Mouse (Mus musculus): ENCODE data around the gene Usp30. TPM values are rescaled to one million over a fixed set of nuclear protein-coding genes. Genes with fewer than 3 reads are reported as not detected.

The Usp30 gene
- total RNA-seq (2012; rRNA removed) (11.9 and 12.8 TPM in 2 replicates), polyA plus RNA-seq (2012; ENCODE audit: insufficient read depth in 1 of 2, insufficient read length in 2 of 2, low read depth in 1 of 2, low replicate concordance in 2 of 2, missing spikeins in 1 of 2) (10 to 100 TPM in 1 of 2 experiments, not detected in 1; 21.1 TPM)

DNA sequence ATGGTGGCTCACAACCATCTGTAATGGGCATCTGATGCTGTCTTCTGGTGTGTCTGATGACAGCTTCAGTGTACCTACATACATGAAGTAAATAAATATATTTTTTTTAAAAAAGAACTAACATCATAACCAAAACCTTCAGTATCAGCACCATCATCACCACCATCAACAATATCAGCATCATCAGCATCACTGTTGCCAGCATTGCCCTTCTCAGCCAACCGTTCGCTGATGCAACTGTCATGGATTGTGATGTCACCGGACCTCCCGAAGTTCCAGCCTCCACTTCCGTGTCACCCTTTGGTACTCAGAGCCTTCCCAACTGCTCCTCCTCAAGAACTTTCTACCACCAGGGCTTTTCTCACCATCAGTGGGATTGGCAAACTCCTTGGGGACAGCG is at the start of gene Usp30:
Usp30 (plus strand) TSS at position 301 of the 400 bp plus-strand sequence.
- Histone ChIP-seq H3K4me1 (ENCODE audit: control insufficient read depth in 1 of 2, insufficient read depth in 2 of 2, low read length in 2 of 2) (no peaks in the 10 kb centered on the region), H3K27me3 (ENCODE audit: control insufficient read depth in 1 of 2, insufficient read depth in 2 of 2, low read length in 2 of 2) (no peaks in the 10 kb centered on the region), H3K36me3 (ENCODE audit: control insufficient read depth in 1 of 2, insufficient read depth in 2 of 2, low read length in 2 of 2) (no peaks in the 10 kb centered on the region), H3K79me2 (ENCODE audit: control insufficient read depth, insufficient read depth, low read length, poor library complexity) (no peaks in the 10 kb centered on the region), H3K4me3 (ENCODE audit: control insufficient read depth in 1 of 2, insufficient read depth in 1 of 2, low read depth in 2 of 2, low read length in 2 of 2) (no peak within 1 kb of the TSS), H3K9ac (ENCODE audit: control insufficient read depth, low read depth, low read length, poor library complexity, severe bottlenecking) (no peak within 1 kb of the TSS), H3K27ac (ENCODE audit: control insufficient read depth, low read depth, low read length) (no peak within 1 kb of the TSS), H3K9me3 (replicated peaks; ENCODE audit: insufficient read depth, low read length) (no peaks in the 10 kb centered on the region)
- no peak for DNase-seq (ENCODE audit: low read depth, low spot score)
- no peak for TF ChIP-seq MAFK (IDR thresholded peaks at IDR 0.05; ENCODE audit: borderline replicate concordance, low read depth, low read length)
- no peak for TF ChIP-seq MAZ (IDR thresholded peaks at IDR 0.05; ENCODE audit: low read depth, low read length)
- TF ChIP-seq MEF2A (IDR thresholded peaks at IDR 0.05; ENCODE audit: extremely low read depth, insufficient replicate concordance, low read depth, low read length, poor library complexity, severe bottlenecking): no peak

DNA sequence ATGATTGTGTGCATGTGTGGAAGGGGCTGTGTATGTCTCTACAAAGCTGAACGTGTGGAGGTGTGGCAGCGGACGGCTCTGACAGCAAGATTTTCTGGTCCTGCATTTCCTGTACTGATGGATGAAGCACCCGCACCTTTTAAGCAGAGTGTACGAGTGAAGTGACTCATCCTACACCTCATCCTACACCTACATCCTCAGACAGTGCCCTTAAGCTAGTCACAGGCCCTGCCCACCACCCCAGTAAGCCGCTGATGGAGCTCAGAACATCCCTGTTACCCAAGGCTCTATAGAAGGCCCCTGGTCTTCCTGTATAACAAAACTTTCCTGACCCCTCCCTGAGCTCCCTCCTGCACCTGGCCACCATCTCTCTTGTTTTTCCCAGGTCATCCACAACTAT is 40.9 kb upstream of the Usp30 start:
- TF ChIP-seq HCFC1 (IDR thresholded peaks at IDR 0.05; ENCODE audit: low read depth, low read length) (no peak), TCF12 (IDR thresholded peaks at IDR 0.05; ENCODE audit: low read depth, low read length) (no peak), ETS1 (IDR thresholded peaks at IDR 0.05; ENCODE audit: low read depth, low read length) (no peak), GABPA (IDR thresholded peaks at IDR 0.05; ENCODE audit: low read depth, low read length) (no peak), MYC (IDR thresholded peaks at IDR 0.05; ENCODE audit: low read depth, low read length) (no peak), ZC3H11A (IDR thresholded peaks at IDR 0.05; ENCODE audit: low read depth, low read length) (no peak), ZMIZ1 (IDR thresholded peaks at IDR 0.05; ENCODE audit: low read depth, low read length) (no peak), MEF2A (IDR thresholded peaks at IDR 0.05; ENCODE audit: extremely low read depth, insufficient replicate concordance, low read depth, low read length, poor library complexity, severe bottlenecking) (no peak), RAD21 (IDR thresholded peaks at IDR 0.05; ENCODE audit: low read depth, low read length) (no peak), POLR2AphosphoS5 (IDR thresholded peaks at IDR 0.05; ENCODE audit: borderline replicate concordance, low read depth, low read length) (no peak)
- Histone ChIP-seq H3K36me3 (ENCODE audit: control insufficient read depth in 1 of 2, insufficient read depth in 2 of 2, low read length in 2 of 2) (no peaks in the 10 kb centered on the region), H3K4me1 (ENCODE audit: control insufficient read depth in 1 of 2, insufficient read depth in 2 of 2, low read length in 2 of 2) (no peaks in the 10 kb centered on the region), H3K4me3 (ENCODE audit: control insufficient read depth in 1 of 2, insufficient read depth in 1 of 2, low read depth in 2 of 2, low read length in 2 of 2) (no peak overlapping the region), H3K27ac (ENCODE audit: control insufficient read depth, low read depth, low read length) (no peak overlapping the region), H3K9me3 (replicated peaks; ENCODE audit: insufficient read depth, low read length) (no peaks in the 10 kb centered on the region), H3K79me2 (ENCODE audit: control insufficient read depth, insufficient read depth, low read length, poor library complexity) (no peaks in the 10 kb centered on the region), H3K9ac (ENCODE audit: control insufficient read depth, low read depth, low read length, poor library complexity, severe bottlenecking) (no peak overlapping the region), H3K27me3 (ENCODE audit: control insufficient read depth in 1 of 2, insufficient read depth in 2 of 2, low read length in 2 of 2) (no peaks in the 10 kb centered on the region)
- no peak for DNase-seq (ENCODE audit: low read depth, low spot score)

DNA sequence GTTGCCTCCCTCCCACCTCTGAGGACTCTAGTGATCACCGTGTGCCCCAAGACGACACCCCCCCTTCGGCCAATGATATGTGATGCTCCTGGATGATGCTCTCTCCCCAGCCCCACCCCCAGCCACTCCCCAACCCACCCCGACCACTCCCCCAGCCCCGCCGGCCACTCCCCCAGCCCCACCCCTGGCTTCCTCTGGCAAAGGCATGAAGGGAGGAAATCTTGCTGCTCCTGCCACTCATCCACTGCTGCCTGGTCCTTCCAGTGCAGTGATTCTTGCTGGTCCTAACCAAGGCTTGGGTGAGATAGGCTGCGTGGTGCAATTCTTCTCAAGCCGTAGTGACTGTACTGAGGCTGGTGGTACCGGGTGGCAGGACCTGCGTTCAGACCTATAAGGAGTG is 40.4 kb upstream of the Usp30 start:
- Histone ChIP-seq H3K36me3 (ENCODE audit: control insufficient read depth in 1 of 2, insufficient read depth in 2 of 2, low read length in 2 of 2) (no peaks in the 10 kb centered on the region), H3K27ac (ENCODE audit: control insufficient read depth, low read depth, low read length) (no peak overlapping the region), H3K79me2 (ENCODE audit: control insufficient read depth, insufficient read depth, low read length, poor library complexity) (no peaks in the 10 kb centered on the region), H3K4me1 (ENCODE audit: control insufficient read depth in 1 of 2, insufficient read depth in 2 of 2, low read length in 2 of 2) (no peaks in the 10 kb centered on the region), H3K27me3 (ENCODE audit: control insufficient read depth in 1 of 2, insufficient read depth in 2 of 2, low read length in 2 of 2) (no peaks in the 10 kb centered on the region), H3K4me3 (ENCODE audit: control insufficient read depth in 1 of 2, insufficient read depth in 1 of 2, low read depth in 2 of 2, low read length in 2 of 2) (no peak overlapping the region), H3K9ac (ENCODE audit: control insufficient read depth, low read depth, low read length, poor library complexity, severe bottlenecking) (no peak overlapping the region), H3K9me3 (replicated peaks; ENCODE audit: insufficient read depth, low read length) (no peaks in the 10 kb centered on the region)
- DNase-seq (ENCODE audit: low read depth, low spot score): no peak
- TF ChIP-seq USF1 (IDR thresholded peaks at IDR 0.05; ENCODE audit: low read depth, low read length) (no peak), POLR2AphosphoS5 (IDR thresholded peaks at IDR 0.05; ENCODE audit: borderline replicate concordance, low read depth, low read length) (no peak), EP300 (IDR thresholded peaks at IDR 0.05; ENCODE audit: low read depth in 1 of 2, low read length in 2 of 2) (no peak), NELFE (IDR thresholded peaks at IDR 0.05; ENCODE audit: low read depth, low read length) (no peak), ETS1 (IDR thresholded peaks at IDR 0.05; ENCODE audit: low read depth, low read length) (no peak), SMC3 (IDR thresholded peaks at IDR 0.05; ENCODE audit: low read depth, low read length) (no peak), MXI1 (IDR thresholded peaks at IDR 0.05; ENCODE audit: low read depth, low read length) (no peak), ZMIZ1 (IDR thresholded peaks at IDR 0.05; ENCODE audit: low read depth, low read length) (no peak), ELF1 (IDR thresholded peaks at IDR 0.05; ENCODE audit: low read depth, low read length) (no peak), ZKSCAN1 (IDR thresholded peaks at IDR 0.05; ENCODE audit: low read depth, low read length) (no peak), GABPA (IDR thresholded peaks at IDR 0.05; ENCODE audit: low read depth, low read length) (no peak)

Measured in MEL (cell line).